Mouse (Mus musculus) embryonic facial prominence, embryonic 13.5 days (tissue): ENCODE measurements at regions not wholly inside any gene's neighbourhood (a gene's known extent, or its start where the extent isn't known, plus 50 kb on each side); places are given as distances from the start of the nearest gene placed in this dataset.

Experiments
- ATAC-seq: fragments of 200-750 bp; cut with Nextera tagmentation; 2 replicates; pipeline ENCODE4 v1.8.0; 2017; ENCODE audit warnings: low read depth; ENCODE audit not compliant: insufficient number of reproducible peaks, insufficient read depth, low FRiP score, low TSS enrichment
- H3K27ac ChIP-seq: fragments of 300-500 bp; sonication (generic); 2 replicates; pipeline ENCODE4 v1.5.1; 2015; ENCODE audit warnings: moderate library complexity, mild to moderate bottlenecking, inconsistent platforms
- H3K27me3 ChIP-seq: fragments of 300-500 bp; sonication (generic); 2 replicates; pipeline ENCODE4 v1.6.1; 2015; ENCODE audit warnings: mild to moderate bottlenecking, inconsistent platforms
- H3K36me3 ChIP-seq: fragments of 300-500 bp; sonication (generic); 2 replicates; pipeline ENCODE4 v1.6.1; 2015; ENCODE audit warnings: mild to moderate bottlenecking, inconsistent platforms
- H3K4me1 ChIP-seq: fragments of 300-500 bp; sonication (generic); 2 replicates; pipeline ENCODE4 v1.6.1; 2015; ENCODE audit warnings: inconsistent platforms
- H3K4me2 ChIP-seq: fragments of 300-500 bp; sonication (generic); 2 replicates; pipeline ENCODE4 v1.6.1; 2015; ENCODE audit warnings: moderate library complexity, mild to moderate bottlenecking, inconsistent platforms
- H3K4me3 ChIP-seq: fragments of 300-500 bp; sonication (generic); 2 replicates; pipeline ENCODE4 v1.5.1; 2015; ENCODE audit warnings: mild to moderate bottlenecking, inconsistent platforms
- H3K9ac ChIP-seq: fragments of 300-500 bp; sonication (generic); 2 replicates; pipeline ENCODE4 v1.6.1; 2015; ENCODE audit warnings: mild to moderate bottlenecking, inconsistent platforms
- H3K9me3 ChIP-seq: fragments of 300-500 bp; sonication (generic); 2 replicates; pipeline ENCODE4 v1.6.1; 2016; ENCODE audit warnings: inconsistent platforms
- WGBS: fragments of 180-500 bp; shearing (Covaris S2); methylation state at CpG from one replicate; pipeline ENCODE4 v1.1.7; 2015; ENCODE audit warnings: mixed read lengths; 5-methylcytosine and 5-hydroxymethylcytosine counted together

- Histone ChIP-seq H3K36me3 (no peaks in the 10 kb centered on the region), H3K4me2 (no peak overlapping the region), H3K27ac (no peak overlapping the region), H3K27me3 (no peaks in the 10 kb centered on the region), H3K9ac (no peak overlapping the region), H3K4me3 (no peak overlapping the region), H3K4me1 (no peaks in the 10 kb centered on the region), H3K9me3 (no peaks in the 10 kb centered on the region)
- no peak for ATAC-seq
- WGBS: 72% methylated on average over 1 of the region's 1 CpGs
Observed at GRCm38 (mm10) chr6:103421013-103421933, 89.1 kb upstream of the Chl1 start.

GRCm38 (mm10) chr6:103430933-103431594, 79.3 kb upstream of the Chl1 start:
- Histone ChIP-seq H3K27ac (no peak overlapping the region), H3K9me3 (no peaks in the 10 kb centered on the region), H3K4me2 (no peak overlapping the region), H3K4me1 (no peaks in the 10 kb centered on the region), H3K9ac (no peak overlapping the region), H3K27me3 (no peaks in the 10 kb centered on the region), H3K36me3 (no peaks in the 10 kb centered on the region), H3K4me3 (no peak overlapping the region)
- ATAC-seq: no peak
- WGBS: 71% methylated on average over 5 of the region's 5 CpGs

GRCm38 (mm10) chr6:103431595-103431957, 78.8 kb upstream of the Chl1 start:
- no peak for ATAC-seq
- H3K4me1 ChIP-seq: no peaks in the 10 kb centered on the region
- H3K27me3 ChIP-seq: no peaks in the 10 kb centered on the region
- no peaks in the 10 kb centered on the region for H3K9me3 ChIP-seq
- no peak overlapping the region for H3K4me2 ChIP-seq
- H3K9ac ChIP-seq: no peak overlapping the region
- 83% methylated on average over 5 of the region's 5 CpGs for WGBS
- no peak overlapping the region for H3K4me3 ChIP-seq
- no peak overlapping the region for H3K27ac ChIP-seq
- no peaks in the 10 kb centered on the region for H3K36me3 ChIP-seq
